Mouse (Mus musculus) right cerebral cortex, postnatal 36 days (tissue): ENCODE results near the gene Hoxa3.

ENCODE experiments used
- DNase-seq, 2 experiments: peaks; one replicate each; pipeline ENCODE4 v3.0.0; 2022; ENCODE audit warnings: low spot score in 2 of 2, mixed read lengths in 1 of 2

The Hoxa3 gene

DNA sequence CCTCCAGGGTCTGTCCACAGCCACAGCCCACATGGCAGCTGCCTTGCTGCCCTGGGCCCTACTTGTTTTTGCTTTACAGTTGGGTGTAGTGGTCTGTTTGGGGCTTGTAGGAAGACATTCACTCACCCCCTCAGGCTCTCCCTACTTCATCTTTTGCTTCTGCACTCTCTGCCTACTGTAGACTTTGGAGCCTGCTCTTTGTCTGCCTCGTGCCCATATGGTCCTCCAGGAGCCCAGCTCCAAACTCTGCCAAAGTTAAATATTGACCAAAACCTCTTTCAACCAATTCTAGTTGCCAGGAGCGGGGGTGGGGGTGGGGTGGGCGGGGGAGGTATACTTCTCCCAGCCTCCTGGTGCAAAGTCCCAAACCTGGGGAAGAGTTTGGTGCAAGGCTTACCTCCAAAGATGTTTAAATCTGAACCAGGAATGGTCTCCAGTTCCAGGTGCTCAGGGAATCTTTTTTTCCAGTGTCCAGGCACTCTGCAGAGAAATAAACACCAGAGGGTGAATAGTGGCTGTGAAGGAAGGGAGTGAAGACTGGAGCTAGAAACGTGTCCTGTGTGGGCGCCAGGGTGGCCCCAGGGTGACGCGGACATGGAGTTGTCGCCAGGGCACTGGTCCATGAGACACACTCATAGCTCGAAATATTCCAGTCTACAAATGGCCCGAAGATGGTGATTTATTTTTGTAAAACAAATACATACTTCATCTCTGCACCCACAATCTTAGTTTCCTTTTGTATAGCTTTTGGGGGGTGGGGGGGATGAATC, 29.6 kb downstream of the Hoxa3 start:
- no peak for DNase-seq

DNA sequence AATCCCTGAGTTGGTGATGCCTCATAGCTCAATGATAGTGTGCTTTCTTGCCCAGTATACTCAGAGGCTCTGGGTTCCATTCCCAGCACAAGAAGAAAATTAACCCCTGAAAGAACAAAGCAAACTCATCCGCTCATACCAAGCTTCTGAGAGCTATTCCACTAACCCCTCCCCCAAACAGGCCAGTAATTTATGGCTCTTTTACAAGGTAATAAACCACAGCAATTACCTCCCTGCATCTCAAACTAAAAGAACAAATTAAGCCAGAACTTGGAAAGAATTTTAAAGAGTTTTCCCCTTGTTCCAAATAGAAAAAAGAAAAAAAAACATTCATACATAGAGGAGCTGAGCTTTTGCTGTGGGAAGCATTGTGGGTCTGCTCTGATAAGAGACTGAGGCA, 30.3 kb downstream of the Hoxa3 start:
- DNase-seq = no peak

DNA sequence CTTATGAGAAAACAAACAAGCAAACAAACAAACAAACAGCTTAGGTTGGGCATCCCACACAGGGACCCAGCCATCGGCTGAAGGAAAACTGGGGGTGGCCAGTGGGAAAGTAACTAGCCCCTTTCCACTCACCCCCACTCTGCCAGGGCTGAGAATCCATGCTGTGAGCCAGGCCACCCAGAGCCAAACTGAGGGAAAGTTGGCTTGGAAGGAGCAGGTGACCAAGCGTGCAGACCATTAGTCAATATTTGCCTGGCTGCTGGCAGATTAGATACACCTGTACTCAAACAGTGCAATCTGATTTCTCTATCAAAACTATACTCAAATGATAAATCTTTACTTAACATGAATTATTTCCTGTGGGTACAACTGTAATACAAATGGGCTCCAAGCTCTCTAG, 31.1 kb downstream of the Hoxa3 start:
- no peak for DNase-seq

- no peak for DNase-seq
Observed at GRCm38 (mm10) chr6:52180726-52181125, 32.4 kb downstream of the Hoxa3 start.

DNA sequence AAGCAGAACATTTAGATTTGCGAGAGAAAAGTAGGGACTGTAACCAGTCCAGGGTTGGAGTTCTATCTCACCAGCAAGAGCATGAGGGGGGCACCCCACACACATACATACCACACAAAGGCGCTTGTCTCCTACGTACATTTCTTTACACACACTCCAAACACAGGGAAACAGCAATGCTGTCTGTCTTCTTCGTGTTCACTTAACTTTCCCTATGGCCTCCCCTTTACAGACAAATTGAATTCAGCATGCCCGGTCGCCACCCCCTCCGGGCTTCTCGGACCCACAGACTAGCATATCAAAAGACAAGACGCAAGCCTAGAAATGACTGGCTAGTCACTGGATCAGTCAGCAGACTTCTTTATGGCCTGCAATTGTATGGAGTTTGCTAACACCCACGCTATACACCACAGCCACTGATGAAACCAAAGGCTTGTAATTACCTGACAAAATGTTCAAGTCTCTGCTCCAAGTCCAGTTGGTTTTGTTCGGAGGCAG, 32.9 kb downstream of the Hoxa3 start:
- no peak for DNase-seq

DNA sequence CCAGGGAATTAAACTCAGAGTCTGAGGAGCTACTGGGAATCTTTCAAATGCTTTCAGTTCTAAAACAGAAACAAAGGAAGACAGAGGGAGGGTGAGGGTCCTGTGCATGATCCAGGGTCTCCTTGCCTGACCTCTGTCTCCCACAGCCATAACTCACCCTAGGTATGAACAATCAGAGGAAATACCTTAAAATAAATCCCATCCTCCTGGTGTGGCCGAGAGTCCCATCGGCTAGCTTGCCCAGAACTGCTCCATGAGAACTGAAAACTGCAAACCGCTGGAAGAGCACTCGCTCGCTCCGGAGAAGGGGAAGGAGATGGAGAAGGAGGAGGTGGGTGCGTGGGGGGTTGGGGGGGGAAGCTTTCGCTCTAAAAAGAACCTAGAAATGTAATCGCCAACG, 33.4 kb downstream of the Hoxa3 start:
- DNase-seq = no peak

- DNase-seq = no peak
Observed at GRCm38 (mm10) chr6:52178918-52179665, 34.0 kb downstream of the Hoxa3 start.

DNA sequence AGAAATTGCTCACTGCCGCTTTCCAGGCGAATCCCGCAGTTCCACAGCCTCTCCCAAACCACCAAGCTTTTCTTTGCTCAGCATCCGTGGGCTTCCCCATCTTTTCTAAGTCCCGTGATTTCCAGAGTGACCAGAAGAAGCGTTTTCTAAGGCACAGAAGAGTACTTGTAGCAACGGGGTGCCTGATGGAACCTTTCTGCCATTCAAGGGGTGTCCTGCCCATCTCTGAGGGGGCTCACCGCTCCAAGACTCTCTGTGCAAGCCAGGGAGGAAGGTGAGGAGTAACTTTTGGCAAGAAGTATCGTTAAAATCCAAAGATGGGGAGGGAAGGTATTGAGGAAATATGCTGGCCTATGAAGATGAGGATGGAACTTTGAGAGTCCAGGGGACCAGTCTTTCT, 35.3 kb downstream of the Hoxa3 start:
- DNase-seq = no peak

GRCm38 (mm10) chr6:52177061-52177735, 35.9 kb downstream of the Hoxa3 start, which contains the start of gene 5730596B20Rik:
TSS of gene 5730596B20Rik (plus strand) at chr6:52177498.
- no peak for DNase-seq

DNA sequence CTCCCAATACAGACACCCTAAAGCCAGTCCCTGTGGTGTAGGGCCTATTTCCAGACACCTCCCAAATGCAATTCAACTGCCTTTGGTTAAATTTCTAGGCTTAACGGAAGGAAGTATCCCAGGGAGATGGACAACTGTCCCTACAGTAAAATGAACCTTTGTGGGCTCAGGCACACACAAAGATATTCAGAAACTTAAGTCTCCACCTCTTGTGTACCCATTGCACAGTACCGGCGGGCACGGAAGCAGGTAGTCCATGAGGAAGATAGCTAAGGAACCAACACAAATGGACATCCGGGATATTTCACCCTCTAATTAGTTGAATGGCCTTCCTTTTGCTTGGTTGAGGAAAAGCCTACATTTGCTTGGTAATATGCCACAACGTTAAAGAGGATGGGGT, 36.7 kb downstream of the Hoxa3 start:
- DNase-seq = no peak

DNA sequence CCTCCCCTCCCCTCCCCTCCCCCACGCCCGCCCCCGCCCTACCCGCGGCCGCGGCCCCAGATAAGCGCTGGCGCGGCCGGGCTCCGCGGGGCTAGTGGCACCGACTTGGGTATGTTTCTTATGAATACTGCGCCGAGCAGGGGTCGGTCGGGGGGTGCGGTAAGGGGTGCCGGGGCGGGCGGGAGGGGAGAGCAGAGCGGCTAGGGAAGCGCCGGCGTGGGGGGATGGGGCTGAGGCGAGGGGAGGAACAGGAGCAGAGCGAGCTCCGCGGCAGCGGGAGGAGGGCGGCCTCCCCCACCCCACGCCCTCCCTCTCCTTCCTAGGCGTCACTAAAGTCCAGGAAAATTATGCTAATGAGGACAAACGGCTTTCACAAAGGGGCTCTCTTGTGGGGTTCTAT, 37.3 kb downstream of the Hoxa3 start:
- DNase-seq = no peak

- DNase-seq = no peak
Observed at GRCm38 (mm10) chr6:52174968-52175751, 38.0 kb downstream of the Hoxa3 start.

DNA sequence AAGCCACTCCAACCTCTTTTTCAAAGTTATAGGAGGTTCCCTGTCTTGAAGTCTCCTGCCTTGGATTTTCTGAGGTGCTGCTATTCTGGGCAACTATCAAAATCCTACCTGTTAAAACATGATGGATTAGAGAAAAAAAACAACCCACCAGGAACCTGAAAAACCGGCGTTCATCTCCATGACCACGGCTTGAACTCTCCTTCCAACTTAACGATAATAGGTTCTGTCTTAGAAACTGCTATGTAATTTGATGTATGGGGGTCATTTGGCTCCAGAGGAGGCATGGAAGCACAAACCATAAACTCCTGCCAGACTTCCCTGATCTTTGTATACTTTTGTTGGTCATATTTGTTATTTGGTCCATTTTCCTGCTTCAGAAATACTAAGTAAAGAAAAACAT, 39.5 kb downstream of the Hoxa3 start:
- DNase-seq = no peak

DNA sequence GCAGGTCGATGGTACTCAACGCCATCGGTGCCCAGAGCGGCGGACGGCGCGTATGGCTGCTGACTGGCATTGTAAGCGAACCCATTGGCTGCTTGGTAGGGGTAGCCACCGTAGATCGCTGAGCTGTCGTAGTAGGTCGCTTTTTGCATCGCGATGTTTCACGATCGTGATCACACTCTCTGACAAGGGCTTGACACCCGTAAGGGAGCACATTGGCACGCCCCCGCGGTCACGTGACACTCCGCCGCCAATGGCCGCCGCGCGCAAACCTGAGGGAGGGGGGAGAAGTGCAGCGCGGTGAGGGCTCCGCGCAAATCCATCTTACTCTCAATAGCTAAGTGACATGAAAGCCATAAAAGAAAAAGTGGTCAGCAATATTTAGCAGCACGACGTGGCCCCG, 40.6 kb downstream of the Hoxa3 start:
- DNase-seq = no peak

GRCm38 (mm10) chr6:52171938-52172337, 41.2 kb downstream of the Hoxa3 start:
- no peak for DNase-seq

GRCm38 (mm10) chr6:52171331-52171730, 41.8 kb downstream of the Hoxa3 start:
- no peak for DNase-seq

GRCm38 (mm10) chr6:52170898-52171223, 42.3 kb downstream of the Hoxa3 start:
- no peak for DNase-seq

DNA sequence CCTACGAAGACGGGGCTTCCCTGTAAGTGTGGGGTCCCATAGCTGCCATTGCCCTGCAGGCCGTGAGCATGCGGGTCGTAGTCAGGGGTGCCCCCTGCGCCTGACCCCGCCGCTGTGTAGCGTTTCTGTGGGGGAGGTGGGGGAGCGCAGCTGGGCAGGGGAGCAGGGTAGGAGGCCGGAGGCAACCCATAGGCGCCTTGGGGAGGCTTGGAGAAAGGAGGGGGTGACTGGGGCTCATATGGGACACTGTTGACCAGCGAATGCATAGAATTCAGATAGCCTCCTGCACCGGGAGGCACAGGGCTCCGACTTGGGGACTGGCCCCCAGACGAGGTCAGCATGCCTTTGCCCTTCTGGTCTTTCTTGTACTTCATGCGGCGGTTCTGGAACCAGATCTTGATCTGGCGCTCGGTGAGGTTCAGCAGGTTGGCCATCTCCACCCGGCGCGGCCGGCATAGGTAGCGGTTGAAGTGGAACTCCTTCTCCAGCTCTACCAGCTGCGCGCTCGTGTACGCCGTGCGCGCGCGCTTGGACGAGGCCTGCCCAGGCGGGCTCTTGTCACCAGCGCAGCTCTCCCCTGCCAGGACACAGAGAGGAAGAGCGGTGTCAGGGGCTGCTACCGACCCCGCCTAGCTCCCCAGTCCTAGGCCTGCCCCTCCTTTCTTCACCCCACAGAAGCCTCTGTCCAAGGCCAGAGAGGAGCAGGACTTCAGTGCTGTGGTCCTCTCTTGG, 42.8 kb downstream of the Hoxa3 start:
- no peak for DNase-seq

DNA sequence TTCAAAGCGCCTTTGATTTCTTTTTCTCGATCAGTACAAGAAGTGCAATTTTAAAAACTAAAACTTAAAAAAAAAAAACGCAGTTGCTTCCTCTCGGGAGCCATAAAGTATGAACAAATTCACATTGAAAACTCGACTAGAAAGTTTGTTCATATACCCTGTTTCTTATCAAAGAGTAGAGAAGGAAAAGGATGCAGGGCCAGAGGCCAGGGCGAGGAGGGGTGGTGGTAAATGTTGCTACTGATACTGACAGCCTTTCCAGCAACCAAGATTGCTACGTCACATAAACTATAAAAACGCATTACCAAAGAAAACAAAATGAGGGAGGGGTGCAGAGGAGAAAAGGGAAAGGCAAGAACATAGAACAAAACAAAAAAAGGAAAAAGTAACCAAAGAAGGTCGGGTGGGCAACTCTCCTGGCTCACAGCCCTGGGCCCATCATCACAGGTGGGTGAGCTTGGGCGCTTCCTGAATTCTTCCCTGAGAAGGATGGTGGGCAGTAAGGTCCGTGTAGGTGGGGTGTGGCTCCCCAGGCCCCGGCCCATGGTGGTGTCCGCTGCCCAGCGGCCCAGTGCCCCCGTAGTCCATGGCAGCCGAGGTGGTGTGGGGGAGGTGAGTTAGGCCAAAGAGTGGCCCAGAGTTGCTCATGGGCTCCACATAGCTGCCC, 43.5 kb downstream of the Hoxa3 start:
- DNase-seq = no peak

- DNase-seq = no peak
Observed at GRCm38 (mm10) chr6:52168191-52169055, 44.7 kb downstream of the Hoxa3 start.
